Mouse (Mus musculus) gastrocnemius, postnatal 10 days (tissue): ENCODE data around the gene C1galt1. TPM values are rescaled to one million over a fixed set of nuclear protein-coding genes. Genes with fewer than 3 reads are reported as not detected.

Experiments
- DNase-seq: peaks from one replicate; pipeline ENCODE4 v3.0.0; 2021; ENCODE audit warnings: mixed read lengths
- long read RNA-seq, 2 experiments: library from polyadenylated mRNA; stranded (forward); transcript quantifications; one replicate each; pipeline ENCODE4 v2.0.0; 2021
- total RNA-seq, 2 experiments: library from RNA; stranded (reverse); gene quantifications; 2 replicates each; pipeline ENCODE4 v1.2.3; 2021

Gene C1galt1
- 10 to 100 TPM; 13.5 to 15.8 TPM for total RNA-seq
- long read RNA-seq, experiment 1, full-length matches to known transcripts = 12 of 18 reads
- long read RNA-seq, experiment 1, partial matches to known transcripts = 0 of 18 reads
- long read RNA-seq, experiment 1, other reads (novel, unspliced or antisense) = 6 of 18 reads
- long read RNA-seq, experiment 2, full-length matches to known transcripts = 8 of 14 reads
- long read RNA-seq, experiment 2, partial matches to known transcripts = 1 of 14 reads
- long read RNA-seq, experiment 2, other reads (novel, unspliced or antisense) = 5 of 14 reads

- peak; percentile 71 for DNase-seq
Observed at GRCm38 (mm10) chr6:7844802-7845679, at the start of gene C1galt1. C1galt1 (plus strand) TSS chr6:7844842.

GRCm38 (mm10) chr6:7799969-7800368, 44.7 kb upstream of the C1galt1 start:
- DNase-seq = peak; percentile 12

- DNase-seq = no peak
Observed at GRCm38 (mm10) chr6:7803765-7804542, 40.7 kb upstream of the C1galt1 start.

- DNase-seq = no peak
Observed at GRCm38 (mm10) chr6:7814146-7814545, 30.5 kb upstream of the C1galt1 start.

- DNase-seq = no peak
Observed at GRCm38 (mm10) chr6:7816233-7816632, 28.4 kb upstream of the C1galt1 start.

- no peak for DNase-seq
Observed at GRCm38 (mm10) chr6:7822688-7823087, 22.0 kb upstream of the C1galt1 start.

- DNase-seq = no peak
Observed at GRCm38 (mm10) chr6:7830793-7831192, 13.8 kb upstream of the C1galt1 start.

- no peak for DNase-seq
Observed at GRCm38 (mm10) chr6:7832564-7833175, 12.0 kb upstream of the C1galt1 start.

GRCm38 (mm10) chr6:7843726-7844411, 773 bp upstream of the C1galt1 start:
- DNase-seq = no peak

- DNase-seq = peak; percentile 99
Observed at GRCm38 (mm10) chr6:7844412-7844801, 235 bp upstream of the C1galt1 start.

GRCm38 (mm10) chr6:7845680-7846017, 1.0 kb downstream of the C1galt1 start:
- DNase-seq = no peak

- DNase-seq = no peak
Observed at GRCm38 (mm10) chr6:7846726-7847439, 2.2 kb downstream of the C1galt1 start.

- no peak for DNase-seq
Observed at GRCm38 (mm10) chr6:7847890-7848508, 3.4 kb downstream of the C1galt1 start.

GRCm38 (mm10) chr6:7848714-7849113, 4.1 kb downstream of the C1galt1 start:
- DNase-seq = no peak

- DNase-seq = no peak
Observed at GRCm38 (mm10) chr6:7851036-7851435, 6.4 kb downstream of the C1galt1 start.

- no peak for DNase-seq
Observed at GRCm38 (mm10) chr6:7852919-7853318, 8.3 kb downstream of the C1galt1 start.

GRCm38 (mm10) chr6:7853461-7853860, 8.8 kb downstream of the C1galt1 start:
- DNase-seq = no peak

GRCm38 (mm10) chr6:7856682-7857290, 12.1 kb downstream of the C1galt1 start:
- DNase-seq = no peak

- no peak for DNase-seq
Observed at GRCm38 (mm10) chr6:7857356-7858247, 13.0 kb downstream of the C1galt1 start.
